Mouse (Mus musculus) spleen, adult 2 months (tissue): ENCODE data around the gene Gm815.

ENCODE experiments used
- CTCF ChIP-seq: fragments of 200-500 bp; IDR thresholded peaks from 2 replicates; pipeline ENCODE4 v1.5.1; 2011; ENCODE audit warnings: mild to moderate bottlenecking, inconsistent platforms; ENCODE audit not compliant: insufficient read depth, insufficient read length, insufficient replicate concordance; ENCODE audit errors: extremely low read depth
- POLR2A ChIP-seq: fragments of 200-500 bp; IDR thresholded peaks from 2 replicates; pipeline ENCODE4 v1.6.1; 2011; ENCODE audit warnings: low read depth, low read length, inconsistent platforms

DNA sequence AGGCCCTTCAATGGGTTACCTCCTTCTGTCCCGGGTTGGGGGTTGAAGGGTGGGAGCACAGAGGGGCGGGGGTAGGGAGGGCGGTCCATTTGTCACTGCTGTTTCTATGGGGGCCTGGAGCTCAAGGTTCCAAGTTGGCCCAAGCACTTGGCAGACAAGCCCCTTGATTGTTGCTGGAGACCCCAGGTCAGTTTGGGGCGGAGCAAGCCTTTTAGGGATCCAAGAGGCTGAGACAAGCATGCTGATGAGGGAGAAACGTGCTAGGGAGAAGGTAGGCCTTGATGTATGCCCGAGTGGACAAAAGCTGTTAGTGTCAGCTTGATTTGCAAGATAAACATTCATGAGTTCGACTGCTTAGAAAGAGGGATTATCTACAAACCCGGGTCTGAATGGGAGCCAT, 40.9 kb upstream of the Gm815 start:
- TF ChIP-seq CTCF (no peak), POLR2A (no peak)
